Mouse (Mus musculus): ENCODE measurements around the gene Ldlrad3. TPM values are rescaled to one million over a fixed set of nuclear protein-coding genes. Genes with fewer than 3 reads are reported as not detected.

The Ldlrad3 gene
- polyA plus RNA-seq, 1 experiment from 2014 or later: 48.3 TPM

DNA sequence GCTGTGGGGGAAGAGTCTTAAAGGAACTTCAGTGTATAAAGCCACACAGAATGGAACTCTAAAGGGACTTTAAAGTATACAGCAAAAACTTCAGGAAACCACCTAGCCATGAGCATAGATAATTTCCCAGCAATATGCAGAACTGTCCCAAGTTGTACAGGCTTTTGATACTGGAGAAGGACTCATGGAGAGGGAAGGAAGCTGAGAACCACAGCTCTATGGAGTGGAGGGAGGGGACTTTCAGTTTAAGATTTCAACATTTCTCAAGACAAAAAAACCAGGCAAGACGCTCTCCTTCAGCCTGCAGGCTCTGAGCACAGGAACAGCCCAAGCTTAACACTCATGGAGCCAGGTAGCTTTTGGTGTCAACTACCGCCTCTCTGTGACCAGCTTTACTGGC lies 4.7 kb downstream of the Ldlrad3 start:
- no peaks in the 10 kb centered on the region for H3K9me3 ChIP-seq
- 93% methylated on average over 2 of the region's 2 CpGs for WGBS
- H3K27ac ChIP-seq (replicated peaks): 0 out of 2 replicates have a peak overlapping the region, but pooled peaks have one; percentile 13
- H3K4me1 ChIP-seq (replicated peaks): peaks cover 47% of the 10 kb centered on the region
- no peak for ATAC-seq (ENCODE audit: low read depth)
- H3K4me3 ChIP-seq: no peak overlapping the region
- no peaks in the 10 kb centered on the region for H3K27me3 ChIP-seq
- 0 out of 2 replicates have a peak, but pooled peaks cover 6% of the 10 kb centered on the region for H3K36me3 ChIP-seq
- H3K9ac ChIP-seq: no peak overlapping the region
- no peak overlapping the region for H3K4me2 ChIP-seq

DNA sequence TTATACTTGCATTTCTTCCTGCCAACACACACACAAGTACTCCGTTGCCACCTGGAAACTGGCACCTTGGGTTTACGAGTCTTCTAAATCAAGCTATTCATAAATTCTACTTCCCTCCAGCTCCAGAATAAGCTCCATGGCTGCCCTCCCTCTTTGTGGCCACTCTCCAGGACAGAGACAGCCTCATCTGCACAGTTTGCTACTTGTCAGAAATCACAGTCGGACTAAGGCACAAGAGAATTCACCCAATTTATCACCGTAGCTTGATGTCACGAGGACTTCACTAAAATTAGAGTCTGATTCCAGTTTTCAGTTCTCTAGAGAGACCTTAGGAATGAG lies 9.8 kb downstream of the Ldlrad3 start:
- peaks cover 20% of the 10 kb centered on the region for H3K4me1 ChIP-seq (replicated peaks)
- H3K9ac ChIP-seq: no peak overlapping the region
- ATAC-seq (ENCODE audit: low read depth): no peak
- H3K4me3 ChIP-seq: no peak overlapping the region
- 59% methylated on average over 5 of the region's 5 CpGs for WGBS
- H3K27me3 ChIP-seq: no peaks in the 10 kb centered on the region
- 0 out of 2 replicates have a peak, but pooled peaks cover 2% of the 10 kb centered on the region for H3K36me3 ChIP-seq
- no peak overlapping the region for H3K4me2 ChIP-seq
- H3K27ac ChIP-seq (replicated peaks): peak overlapping the region; percentile 15; the same call in 1 of the 2 replicates
- H3K9me3 ChIP-seq: no peaks in the 10 kb centered on the region

DNA sequence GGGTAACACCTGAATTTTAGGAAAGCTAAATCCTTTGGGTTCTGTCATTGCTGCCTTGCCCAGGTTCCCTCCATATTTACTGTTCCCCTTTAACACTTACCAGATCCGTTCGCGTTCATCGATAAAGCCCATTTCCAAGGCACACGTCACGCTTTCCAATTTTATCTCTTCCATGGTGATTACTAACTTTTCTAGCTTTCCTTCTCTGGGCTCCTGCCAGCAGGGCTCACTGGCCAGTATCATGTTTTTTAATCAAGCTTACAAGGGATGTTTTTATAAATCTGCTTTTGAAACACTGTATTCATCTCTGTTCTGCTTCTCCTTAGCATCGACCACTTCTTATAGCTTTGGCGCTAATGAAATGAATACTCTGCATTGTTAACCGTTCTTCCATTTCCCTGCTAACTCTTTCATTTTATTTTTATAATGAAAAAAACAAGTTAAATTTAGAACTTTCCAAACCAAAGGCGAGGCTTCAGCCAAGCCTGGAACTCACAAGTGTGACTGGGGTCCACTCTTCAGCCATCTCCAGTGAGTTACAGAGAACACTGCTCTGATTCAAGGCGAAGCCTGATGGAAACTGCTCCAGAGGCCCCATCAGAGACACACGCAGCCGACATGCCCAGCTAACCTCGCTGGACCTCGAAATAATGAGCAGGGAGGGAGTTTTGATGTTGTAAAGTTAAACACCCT lies 10.3 kb downstream of the Ldlrad3 start:
- Histone ChIP-seq H3K9me3 (no peaks in the 10 kb centered on the region), H3K4me1 (replicated peaks) (peaks cover 15% of the 10 kb centered on the region), H3K27ac (replicated peaks) (peak overlapping the region; percentile 15), H3K36me3 (0 out of 2 replicates have a peak, but pooled peaks cover 3% of the 10 kb centered on the region), H3K4me2 (no peak overlapping the region), H3K4me3 (no peak overlapping the region), H3K9ac (no peak overlapping the region), H3K27me3 (no peaks in the 10 kb centered on the region)
- WGBS: 68% methylated on average over 15 of the region's 15 CpGs
- ATAC-seq (ENCODE audit: low read depth): no peak

DNA sequence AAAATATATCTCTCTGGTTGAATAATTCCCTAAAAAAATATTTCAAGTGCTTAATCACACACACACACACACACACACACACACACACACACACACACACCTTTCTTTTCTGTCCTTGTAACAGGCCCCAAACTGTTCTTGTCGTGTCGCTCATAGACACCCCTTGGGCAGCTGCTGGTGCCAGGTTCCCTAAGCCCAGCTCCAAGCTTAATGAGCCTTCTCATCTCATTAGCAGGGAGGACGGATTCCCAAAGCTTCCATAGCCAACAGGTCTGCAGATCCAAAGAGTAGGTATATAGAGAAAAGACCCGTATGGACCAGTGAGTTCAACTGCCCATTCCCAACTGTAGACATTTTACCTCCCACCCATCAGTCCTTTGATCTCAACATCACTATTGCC lies 13.7 kb downstream of the Ldlrad3 start:
- H3K27me3 ChIP-seq: no peaks in the 10 kb centered on the region
- 75% methylated on average over 4 of the region's 4 CpGs for WGBS

DNA sequence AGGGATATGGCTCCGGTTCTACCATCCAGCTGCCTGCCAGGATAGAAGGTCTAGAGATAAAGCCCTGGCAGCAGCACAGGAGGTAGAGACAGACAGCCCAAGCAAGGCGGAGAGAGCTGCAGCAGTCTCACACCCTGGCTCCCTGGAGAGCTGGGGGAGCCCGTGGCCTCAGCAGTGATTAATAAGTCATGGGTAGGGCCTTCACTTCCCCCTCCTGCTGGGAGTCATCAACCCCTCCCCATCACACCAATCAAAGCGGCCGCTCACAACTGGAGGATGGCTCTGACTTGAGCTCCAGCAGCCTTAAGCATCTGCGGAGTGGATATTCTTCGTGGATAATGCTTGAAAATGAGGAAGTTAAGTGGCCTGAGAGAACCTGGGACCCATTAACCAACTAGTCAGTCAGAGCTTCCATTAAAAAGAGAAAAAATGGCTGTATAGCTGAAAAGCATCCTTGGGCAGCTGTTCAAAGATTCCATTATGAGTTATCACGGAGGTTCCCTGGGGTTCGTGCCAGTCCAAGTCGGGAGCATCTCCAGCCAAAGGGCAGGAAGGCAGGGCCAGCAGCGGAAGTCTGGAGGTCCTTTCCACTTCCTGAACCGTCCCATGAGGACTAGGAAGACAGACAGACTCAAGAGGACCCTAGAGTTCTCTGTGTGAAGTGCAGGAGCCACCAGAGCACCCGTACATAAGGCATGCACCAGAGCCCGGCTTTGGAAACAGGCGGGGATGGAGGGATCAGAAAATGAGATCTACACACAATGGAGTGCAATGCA lies 19.4 kb downstream of the Ldlrad3 start:
- H3K9me3 ChIP-seq: no peaks in the 10 kb centered on the region
- H3K27ac ChIP-seq (replicated peaks): peak overlapping the region; percentile 76
- H3K4me1 ChIP-seq (replicated peaks): peaks cover 41% of the 10 kb centered on the region
- H3K4me2 ChIP-seq: peak overlapping the region; percentile 22; the same call in 1 of the 2 replicates
- H3K27me3 ChIP-seq: no peaks in the 10 kb centered on the region
- H3K9ac ChIP-seq: 0 out of 2 replicates have a peak overlapping the region, but pooled peaks have one; percentile 1
- WGBS: 27% methylated on average over 15 of the region's 15 CpGs
- ATAC-seq (ENCODE audit: low read depth): peak; percentile 57
- H3K36me3 ChIP-seq: peaks cover 3% of the 10 kb centered on the region; the same call in 1 of the 2 replicates
- H3K4me3 ChIP-seq: no peak overlapping the region

More for the DNA sequence above, 13.7 kb downstream of the Ldlrad3 start:
- no peak for ATAC-seq (ENCODE audit: low read depth)
- H3K36me3 ChIP-seq: peaks cover 3% of the 10 kb centered on the region; the same call in 1 of the 2 replicates
- H3K4me1 ChIP-seq (replicated peaks): peaks cover 21% of the 10 kb centered on the region
- no peak overlapping the region for H3K27ac ChIP-seq (replicated peaks)
- H3K4me2 ChIP-seq: no peak overlapping the region
- no peak overlapping the region for H3K9ac ChIP-seq
- H3K9me3 ChIP-seq: no peaks in the 10 kb centered on the region
- H3K4me3 ChIP-seq: no peak overlapping the region

DNA sequence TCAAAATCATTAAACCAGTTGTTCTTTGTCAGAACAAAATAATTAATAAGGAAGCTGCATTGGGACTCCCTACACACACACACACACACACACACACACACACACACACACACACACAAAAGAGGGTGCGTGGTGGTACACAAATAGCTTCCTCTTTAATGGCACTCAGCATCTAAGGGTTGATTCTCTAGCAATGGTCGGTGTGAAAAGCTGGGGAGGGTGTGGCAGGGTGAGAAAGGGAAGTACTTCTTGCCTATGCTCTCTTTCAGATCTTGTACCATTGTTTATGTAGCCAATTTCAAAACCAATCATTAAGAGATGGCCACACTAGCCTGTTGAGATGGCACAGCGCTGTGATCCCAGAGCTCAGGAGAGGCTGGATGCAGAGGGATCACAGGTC lies 23.1 kb downstream of the Ldlrad3 start:
- Histone ChIP-seq H3K9me3 (no peaks in the 10 kb centered on the region), H3K9ac (no peak overlapping the region), H3K4me3 (no peak overlapping the region), H3K4me1 (replicated peaks) (peaks cover 38% of the 10 kb centered on the region), H3K4me2 (no peak overlapping the region), H3K36me3 (no peaks in the 10 kb centered on the region), H3K27me3 (0 out of 2 replicates have a peak, but pooled peaks cover 4% of the 10 kb centered on the region), H3K27ac (replicated peaks) (no peak overlapping the region)
- WGBS: 88% methylated on average over 3 of the region's 3 CpGs
- ATAC-seq (ENCODE audit: low read depth): no peak

DNA sequence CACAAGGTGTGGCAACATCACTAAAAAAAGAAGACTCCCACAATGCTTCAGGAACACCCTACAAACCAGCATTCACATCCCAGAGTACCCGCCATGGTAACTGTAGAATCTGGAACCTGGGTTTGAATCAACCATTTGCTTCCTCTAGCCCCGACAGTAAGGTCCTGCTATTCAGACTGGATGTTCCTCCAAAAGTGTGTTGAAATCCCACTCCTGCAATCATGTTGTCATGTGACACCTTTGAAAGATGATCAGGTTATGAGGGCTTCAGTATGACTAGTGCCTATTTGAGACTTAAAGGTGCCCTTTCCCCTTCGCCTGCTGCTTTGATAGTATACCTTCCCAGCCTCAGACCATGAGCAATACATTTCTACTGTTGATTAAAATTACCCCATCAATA lies 28.6 kb downstream of the Ldlrad3 start:
- H3K9me3 ChIP-seq: no peaks in the 10 kb centered on the region
- H3K9ac ChIP-seq: no peak overlapping the region
- no peak overlapping the region for H3K27ac ChIP-seq (replicated peaks)
- H3K4me1 ChIP-seq (replicated peaks): peaks cover 44% of the 10 kb centered on the region
- ATAC-seq (ENCODE audit: low read depth): no peak
- WGBS: 87% methylated on average over 3 of the region's 3 CpGs
- no peak overlapping the region for H3K4me2 ChIP-seq
- H3K27me3 ChIP-seq: peaks cover 16% of the 10 kb centered on the region
- H3K36me3 ChIP-seq: no peaks in the 10 kb centered on the region
- H3K4me3 ChIP-seq: no peak overlapping the region

DNA sequence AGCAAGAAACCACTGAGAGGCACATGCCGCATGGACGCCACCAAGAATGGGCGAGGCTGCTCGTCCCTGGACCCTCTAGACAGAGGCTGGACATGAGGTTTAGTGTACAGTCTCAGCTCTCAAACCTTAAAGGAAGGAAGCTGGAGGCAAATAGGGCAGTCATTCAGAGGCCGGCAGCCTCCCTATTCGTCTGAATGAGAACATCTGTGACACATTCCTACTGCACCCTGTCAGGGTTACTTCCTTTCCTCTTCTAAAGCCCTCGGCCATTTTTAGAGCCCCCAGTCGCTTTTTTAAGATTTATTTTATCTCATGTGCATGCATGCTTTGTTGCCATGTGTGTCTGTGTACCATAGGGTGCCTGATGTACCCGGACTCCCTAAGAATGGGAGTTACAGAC lies 29.2 kb downstream of the Ldlrad3 start:
- H3K27me3 ChIP-seq: peaks cover 16% of the 10 kb centered on the region
- H3K4me2 ChIP-seq: no peak overlapping the region
- no peaks in the 10 kb centered on the region for H3K36me3 ChIP-seq
- 74% methylated on average over 9 of the region's 9 CpGs for WGBS
- no peak overlapping the region for H3K4me3 ChIP-seq
- H3K27ac ChIP-seq (replicated peaks): peak overlapping the region; percentile 50; the same call in 1 of the 2 replicates
- H3K9ac ChIP-seq: no peak overlapping the region
- no peak for ATAC-seq (ENCODE audit: low read depth)
- no peaks in the 10 kb centered on the region for H3K9me3 ChIP-seq
- H3K4me1 ChIP-seq (replicated peaks): peaks cover 44% of the 10 kb centered on the region

DNA sequence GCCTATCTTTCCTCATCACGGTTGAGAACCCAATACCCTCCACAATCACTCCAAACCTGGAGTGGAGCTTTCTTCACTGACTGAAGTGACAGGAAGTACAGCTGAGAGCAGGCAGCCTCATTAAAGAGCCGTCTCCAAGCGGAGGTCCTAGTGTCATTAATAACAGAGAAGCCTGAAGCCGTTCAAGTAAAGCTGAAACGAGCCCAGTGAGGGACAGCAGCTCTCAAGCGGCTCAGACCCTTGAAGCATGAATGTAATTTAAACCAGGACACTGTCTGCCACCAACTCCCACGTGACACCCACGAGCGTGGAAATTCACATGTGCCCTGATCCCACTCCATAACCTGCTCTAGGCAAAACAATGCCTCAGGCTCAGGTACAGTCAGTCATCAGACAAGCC lies 29.7 kb downstream of the Ldlrad3 start:
- Histone ChIP-seq H3K9ac (no peak overlapping the region), H3K4me2 (no peak overlapping the region), H3K36me3 (no peaks in the 10 kb centered on the region), H3K9me3 (no peaks in the 10 kb centered on the region), H3K27me3 (peaks cover 16% of the 10 kb centered on the region), H3K4me3 (no peak overlapping the region), H3K4me1 (replicated peaks) (peaks cover 44% of the 10 kb centered on the region), H3K27ac (replicated peaks) (peak overlapping the region; percentile 50)
- peak; percentile 25 for ATAC-seq (ENCODE audit: low read depth)
- 18% methylated on average over 9 of the region's 9 CpGs for WGBS

DNA sequence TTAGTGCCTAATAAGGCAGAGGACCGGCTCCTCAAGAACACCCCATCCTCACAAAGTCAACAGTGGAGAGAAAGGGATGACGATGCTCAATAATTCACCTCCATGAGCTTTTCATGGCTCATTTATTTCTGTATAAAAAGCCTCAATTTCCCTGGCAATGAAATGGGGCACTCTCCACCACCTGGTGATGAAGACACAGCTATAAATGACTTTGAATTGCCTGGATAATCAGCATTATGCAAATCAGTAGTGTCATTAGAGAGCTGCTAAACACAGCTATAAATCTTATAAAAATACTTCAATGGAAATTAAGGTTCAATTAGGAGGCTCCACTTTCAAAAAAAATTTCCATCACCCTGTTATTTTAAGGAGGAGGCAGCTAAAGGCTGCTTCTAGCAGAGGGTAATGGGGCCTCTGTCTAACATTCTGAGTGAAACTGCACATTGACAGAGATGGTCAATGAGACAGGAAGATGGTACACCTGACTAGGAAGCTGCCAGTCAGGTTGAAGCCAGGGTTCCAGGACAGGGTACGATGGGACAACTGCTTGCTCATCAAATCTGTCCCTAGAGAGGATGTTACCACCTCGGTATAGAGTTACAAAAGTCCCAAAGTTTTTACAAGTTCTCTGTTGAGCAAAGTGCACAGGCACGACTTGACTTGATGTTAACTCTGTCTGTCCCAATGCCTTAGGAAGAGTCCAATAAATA lies 30.7 kb downstream of the Ldlrad3 start:
- Histone ChIP-seq H3K36me3 (no peaks in the 10 kb centered on the region), H3K27me3 (peaks cover 16% of the 10 kb centered on the region), H3K4me1 (replicated peaks) (peaks cover 44% of the 10 kb centered on the region), H3K4me2 (no peak overlapping the region), H3K9ac (no peak overlapping the region), H3K4me3 (no peak overlapping the region), H3K9me3 (no peaks in the 10 kb centered on the region), H3K27ac (replicated peaks) (peak overlapping the region; percentile 20; the same call in 1 of the 2 replicates)
- WGBS: 27% methylated on average over 5 of the region's 5 CpGs
- ATAC-seq (ENCODE audit: low read depth): peak; percentile 52

DNA sequence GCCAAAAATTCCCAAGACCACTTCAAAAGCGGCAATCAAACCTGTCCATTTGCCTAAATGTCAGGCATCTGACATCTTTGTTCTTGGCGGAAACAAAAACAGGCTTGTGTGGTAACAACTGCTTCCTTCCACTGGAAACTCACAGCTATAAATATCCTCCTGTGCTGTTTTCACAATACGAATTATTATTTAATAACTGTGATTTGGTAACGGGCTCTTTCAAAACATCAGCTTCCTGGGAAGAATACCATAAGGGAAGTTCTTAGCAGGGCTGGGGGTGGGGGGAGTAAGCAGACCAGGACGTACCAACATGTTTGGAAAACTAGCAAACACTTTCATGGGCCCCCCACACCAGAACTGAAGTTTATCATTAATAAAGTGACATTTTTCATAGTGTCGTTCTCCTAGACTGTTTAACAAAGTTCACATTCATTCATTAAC lies 31.4 kb downstream of the Ldlrad3 start:
- Histone ChIP-seq H3K27me3 (peaks cover 16% of the 10 kb centered on the region), H3K4me3 (no peak overlapping the region), H3K36me3 (no peaks in the 10 kb centered on the region), H3K9me3 (no peaks in the 10 kb centered on the region), H3K4me2 (no peak overlapping the region), H3K27ac (replicated peaks) (peak overlapping the region; percentile 20; the same call in 1 of the 2 replicates), H3K4me1 (replicated peaks) (peaks cover 44% of the 10 kb centered on the region), H3K9ac (no peak overlapping the region)
- WGBS: 44% methylated on average over 6 of the region's 6 CpGs
- no peak for ATAC-seq (ENCODE audit: low read depth)

DNA sequence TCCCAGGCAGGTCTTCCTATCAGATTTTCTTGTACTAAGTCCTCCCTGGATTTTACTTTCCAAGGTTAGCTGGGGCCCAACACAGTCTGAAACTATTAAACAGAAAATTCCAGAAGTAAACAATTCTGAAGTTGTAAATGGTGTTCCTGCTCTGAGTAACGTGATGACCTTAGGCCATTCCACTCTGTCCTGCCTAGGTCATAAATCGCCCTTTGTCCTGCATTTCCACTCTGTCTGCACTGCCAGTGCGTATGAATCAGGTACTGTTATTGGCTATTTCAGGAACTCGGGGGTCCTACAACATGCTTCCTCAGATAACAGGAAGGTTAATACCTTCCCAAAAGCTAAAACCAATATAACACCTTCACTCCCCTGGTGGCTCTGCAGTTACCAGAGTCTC lies 31.9 kb downstream of the Ldlrad3 start:
- H3K4me1 ChIP-seq (replicated peaks): peaks cover 44% of the 10 kb centered on the region
- no peak overlapping the region for H3K27ac ChIP-seq (replicated peaks)
- no peak for ATAC-seq (ENCODE audit: low read depth)
- H3K4me3 ChIP-seq: no peak overlapping the region
- WGBS: 31% methylated on average over 4 of the region's 4 CpGs
- H3K9me3 ChIP-seq: no peaks in the 10 kb centered on the region
- no peaks in the 10 kb centered on the region for H3K36me3 ChIP-seq
- peaks cover 16% of the 10 kb centered on the region for H3K27me3 ChIP-seq
- H3K4me2 ChIP-seq: no peak overlapping the region
- no peak overlapping the region for H3K9ac ChIP-seq
